Mouse (Mus musculus): ENCODE results near the gene Olfr1358.
A peak's percentile ranks its signal among the peaks of the same experiment; 100 is the strongest.
"Not testable (repeated sequence)": the region's sequence is repeated elsewhere in the genome, so short reads cannot be mapped to it uniquely, and the experiment has no call there.

Gene Olfr1358

DNA sequence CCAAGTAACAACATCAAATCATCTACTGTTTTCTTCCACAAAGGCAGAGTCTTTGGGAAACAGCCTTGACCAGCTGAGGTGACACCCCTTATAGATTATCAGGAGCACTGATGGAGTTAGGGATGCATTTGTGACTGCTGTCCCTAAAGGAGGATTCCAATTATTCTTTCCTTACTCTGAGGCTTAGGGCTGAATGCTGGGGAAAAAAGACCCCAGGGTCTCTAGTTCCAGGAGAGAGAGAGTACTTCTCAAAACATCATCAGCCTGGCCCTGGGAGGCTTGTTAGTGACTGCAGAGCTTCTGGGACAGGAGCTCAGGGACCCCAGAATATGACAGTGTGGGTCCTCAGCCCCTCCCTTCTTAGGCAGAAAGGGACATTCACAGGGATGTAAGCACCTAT lies at the start of gene Olfr1358:
Gene Olfr1358, plus strand, starts transcription at position 301 of the 400 bp plus-strand sequence.
- DNase-seq = no peak

DNA sequence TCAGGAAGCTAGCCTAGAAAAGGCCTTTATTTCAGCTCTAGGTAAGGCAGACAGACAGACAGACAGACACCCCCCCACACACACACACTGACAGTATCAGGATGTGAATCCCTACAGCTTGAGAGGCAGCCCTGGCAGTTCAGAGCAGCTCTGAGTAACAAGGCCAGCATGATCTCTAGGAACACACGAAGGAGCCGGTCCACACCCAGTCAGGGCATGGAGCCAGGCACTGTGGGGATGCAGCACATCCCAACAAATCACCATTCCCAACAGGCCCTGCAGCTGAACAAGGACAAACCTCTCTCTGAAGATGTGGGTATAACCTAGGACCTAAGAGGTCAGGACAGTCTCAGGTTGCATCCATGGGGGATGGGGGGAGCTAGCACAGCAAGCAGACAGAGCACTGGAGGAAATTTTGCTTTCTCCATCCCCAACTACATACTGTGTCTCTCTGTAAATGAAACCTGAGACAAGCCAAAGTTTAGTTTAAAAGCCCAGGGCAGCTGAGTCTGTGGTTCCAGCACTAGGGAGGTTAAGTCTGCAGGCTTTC lies 49.4 kb upstream of the Olfr1358 start:
- DNase-seq = peak; percentile 37

DNA sequence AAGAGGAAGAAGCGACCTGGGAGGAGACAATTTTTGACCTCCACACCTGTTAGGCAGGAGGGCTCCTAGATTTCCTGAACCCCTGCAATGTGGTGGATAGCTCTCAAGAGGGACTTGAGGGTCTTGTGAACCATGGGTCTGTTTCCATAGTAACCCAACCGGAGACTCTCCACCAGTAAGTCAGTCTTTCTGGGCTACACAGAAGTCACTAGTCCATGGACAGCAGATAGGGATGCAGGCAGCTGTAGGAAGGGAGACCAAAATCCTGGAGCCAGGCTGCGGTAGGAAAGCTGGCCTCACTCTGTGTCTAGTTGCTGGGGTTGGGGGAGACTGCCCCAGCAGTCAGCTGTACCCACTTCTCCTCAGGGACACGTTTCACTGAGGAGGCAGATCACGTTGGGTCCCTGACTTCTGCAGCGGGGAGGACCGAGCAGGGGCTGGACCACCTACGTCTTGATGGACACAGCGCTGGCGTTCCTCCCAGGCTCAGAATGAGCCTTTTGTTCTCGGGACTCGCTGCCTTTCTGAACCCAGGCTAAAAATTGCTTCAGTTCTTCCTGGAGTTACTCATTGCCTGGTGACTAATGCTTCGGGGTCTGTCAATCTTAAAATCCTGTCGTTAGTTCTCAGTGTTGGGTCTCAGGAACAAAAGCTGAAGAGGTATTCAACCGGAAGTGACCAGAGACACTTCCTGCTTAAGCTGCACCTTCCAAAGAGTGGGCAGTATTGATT lies 46.5 kb upstream of the Olfr1358 start:
- peak; percentile 47 for DNase-seq

DNA sequence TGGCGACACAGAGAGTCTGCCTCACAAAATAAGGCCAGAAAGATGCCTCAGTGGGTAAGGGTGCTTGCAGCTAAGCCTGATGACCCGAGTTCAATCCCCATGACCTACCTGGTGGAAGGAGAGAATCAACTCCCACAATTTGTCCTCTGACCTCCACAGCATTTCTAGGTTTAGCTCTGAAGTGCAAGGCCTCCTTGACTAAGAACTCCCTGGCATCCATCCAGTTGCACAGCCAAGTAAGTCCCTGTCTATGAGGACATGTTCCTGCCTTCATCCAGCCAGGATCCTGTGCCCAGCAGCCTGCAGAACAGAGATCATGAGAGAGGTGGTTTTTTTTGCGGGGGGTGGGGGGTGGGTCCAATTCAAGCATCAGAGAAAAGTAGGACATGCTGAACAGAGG lies 45.2 kb upstream of the Olfr1358 start:
- no peak for DNase-seq

DNA sequence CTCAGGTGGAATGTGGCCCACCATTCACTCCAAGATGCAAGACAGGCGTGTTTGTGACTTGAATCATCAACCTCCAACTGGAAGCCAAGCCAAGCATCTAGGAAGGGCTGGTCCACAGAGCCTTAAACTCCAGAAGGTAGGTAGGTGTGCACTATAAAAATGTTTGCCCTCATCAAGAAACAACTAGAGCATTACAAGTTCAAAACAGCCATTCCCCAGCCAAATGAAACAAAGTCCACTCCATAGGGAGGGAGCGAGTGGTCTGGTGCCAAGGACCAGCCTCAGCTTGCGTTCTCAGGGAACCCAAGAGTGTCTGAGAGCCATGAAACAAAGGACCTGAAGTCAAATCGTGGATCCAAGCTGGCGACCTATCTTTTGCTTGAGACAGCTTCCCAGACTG lies 43.8 kb upstream of the Olfr1358 start:
- no peak for DNase-seq

DNA sequence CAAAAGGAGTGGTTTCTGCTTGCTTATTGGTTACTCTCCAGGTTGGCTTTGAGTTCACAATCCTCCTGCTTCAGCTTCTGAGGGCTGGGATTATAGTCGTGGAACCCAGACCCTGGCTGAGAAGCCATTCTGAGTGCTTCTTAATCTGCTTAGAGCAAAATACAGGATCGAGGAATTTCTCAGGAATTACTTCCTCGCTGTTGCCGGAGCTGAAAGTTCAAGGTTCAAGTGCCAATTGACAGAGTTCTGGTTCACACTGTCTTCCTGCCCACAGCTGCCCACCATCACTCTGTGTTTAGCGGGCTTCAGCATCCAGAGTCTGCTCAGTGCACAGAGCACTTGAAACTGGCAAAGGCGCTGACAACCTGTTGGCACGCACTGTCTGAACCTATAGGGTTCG lies 42.5 kb upstream of the Olfr1358 start:
- DNase-seq = no peak

DNA sequence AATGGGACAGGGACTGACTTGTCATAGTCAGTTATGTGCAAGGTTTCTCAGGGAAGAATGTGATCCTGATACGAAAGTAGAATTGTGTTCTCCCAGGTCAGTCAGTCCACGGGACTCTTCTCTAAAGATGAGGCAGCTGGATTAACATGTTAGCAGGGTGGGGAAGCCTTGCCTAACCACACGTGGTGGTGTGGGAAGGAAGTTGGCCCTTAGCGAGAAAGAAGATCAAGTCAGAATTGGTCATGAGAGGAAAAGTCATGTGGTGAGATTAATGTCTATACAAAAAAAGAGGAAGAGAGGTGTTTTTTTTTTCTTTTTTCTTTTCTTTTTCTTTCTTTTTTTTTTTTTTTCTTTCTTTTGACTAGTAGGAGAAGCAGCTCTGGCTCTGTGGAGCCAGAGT lies 40.4 kb upstream of the Olfr1358 start:
- no peak for DNase-seq

DNA sequence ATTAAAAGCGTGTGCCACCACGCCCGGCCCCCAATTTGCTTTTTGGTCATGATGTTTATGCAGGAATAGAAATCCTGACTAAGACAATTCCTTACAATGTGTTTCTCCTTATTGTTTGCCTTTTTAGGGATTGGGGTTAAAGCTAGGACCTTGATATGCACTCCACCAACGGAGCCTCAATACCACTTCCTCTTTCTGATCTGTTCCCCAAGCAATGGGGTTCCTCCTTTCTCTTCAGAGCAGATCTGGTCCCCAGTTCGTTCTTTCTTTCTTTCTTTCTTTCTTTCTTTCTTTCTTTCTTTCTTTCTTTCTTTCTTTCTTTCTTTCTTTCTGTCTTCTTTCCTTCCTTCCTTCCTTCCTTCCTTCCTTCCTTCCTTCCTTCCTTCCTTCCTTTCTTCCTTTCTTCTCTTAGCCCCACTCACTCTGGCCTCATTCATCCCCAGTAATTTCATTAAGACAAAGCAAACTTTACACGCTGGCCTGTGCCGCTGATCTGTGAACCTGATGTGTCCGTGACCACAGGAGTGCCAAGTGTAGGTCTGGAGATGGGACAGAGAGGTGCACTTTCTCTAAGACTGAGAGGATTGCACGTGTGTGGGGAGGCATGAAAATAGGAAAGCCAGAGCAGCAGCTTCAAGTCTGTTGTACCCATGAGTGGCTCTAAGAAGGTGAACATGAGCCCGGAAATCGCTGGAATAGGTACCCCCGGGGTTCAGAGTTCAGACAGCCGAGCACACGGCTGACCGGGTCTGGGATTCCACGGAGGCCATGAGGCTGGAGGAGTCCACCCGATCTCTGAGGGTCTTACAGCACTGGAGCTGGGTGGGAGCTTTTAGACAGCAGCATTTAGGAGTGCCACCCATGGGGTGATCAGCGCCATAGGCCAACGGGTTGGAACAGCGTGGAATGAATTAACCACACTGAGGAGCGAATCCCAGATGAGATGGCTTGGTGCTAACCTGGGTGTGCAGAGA lies 36.0 kb upstream of the Olfr1358 start:
- no peak for DNase-seq

DNA sequence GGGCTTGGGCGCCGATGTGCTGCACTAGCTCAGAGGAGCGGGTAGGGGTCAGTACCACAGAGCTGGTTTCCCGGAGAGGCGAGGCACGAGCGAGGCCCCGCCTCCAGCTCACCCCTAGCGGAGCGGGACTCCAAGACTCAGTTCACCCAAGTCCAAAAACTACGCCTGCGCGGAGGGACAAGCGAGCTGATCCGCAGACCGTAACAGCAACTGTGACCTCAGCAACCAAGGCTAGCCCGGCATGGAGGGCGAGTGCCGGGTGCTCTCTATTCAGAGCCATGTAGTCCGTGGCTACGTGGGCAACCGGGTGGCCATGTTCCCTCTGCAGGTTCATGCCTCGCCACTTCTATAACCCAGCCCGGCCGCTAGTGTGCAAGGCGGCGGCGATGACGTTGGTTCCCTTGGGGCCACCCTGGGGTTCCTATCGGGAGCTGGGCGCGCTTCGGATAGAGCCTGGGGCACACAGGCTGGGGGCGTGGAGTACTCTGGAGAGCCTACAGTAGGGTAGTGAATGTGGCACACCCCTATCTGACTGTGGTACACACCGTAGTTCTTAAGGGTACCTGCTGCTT lies 35.2 kb upstream of the Olfr1358 start:
- DNase-seq = peak; percentile 42

DNA sequence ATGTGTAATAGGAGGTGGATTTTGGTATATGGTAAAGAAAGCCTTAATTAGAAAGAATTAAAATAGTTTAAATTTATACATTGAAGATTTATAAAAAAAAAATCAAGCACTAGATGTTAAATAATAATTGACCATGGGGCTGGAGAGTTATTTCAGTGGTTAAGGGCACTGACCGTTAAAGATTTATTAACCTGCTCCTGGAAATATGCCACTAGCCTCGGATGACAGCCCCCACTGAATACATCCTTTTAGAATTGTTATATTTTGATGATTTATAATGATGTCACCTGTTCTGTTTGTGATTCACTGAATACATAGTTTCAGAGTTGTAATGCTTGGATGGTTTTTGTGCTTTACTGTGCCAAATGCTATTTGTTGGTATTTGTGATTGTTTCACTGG lies 31.9 kb upstream of the Olfr1358 start:
- not testable (repeated sequence) for DNase-seq

DNA sequence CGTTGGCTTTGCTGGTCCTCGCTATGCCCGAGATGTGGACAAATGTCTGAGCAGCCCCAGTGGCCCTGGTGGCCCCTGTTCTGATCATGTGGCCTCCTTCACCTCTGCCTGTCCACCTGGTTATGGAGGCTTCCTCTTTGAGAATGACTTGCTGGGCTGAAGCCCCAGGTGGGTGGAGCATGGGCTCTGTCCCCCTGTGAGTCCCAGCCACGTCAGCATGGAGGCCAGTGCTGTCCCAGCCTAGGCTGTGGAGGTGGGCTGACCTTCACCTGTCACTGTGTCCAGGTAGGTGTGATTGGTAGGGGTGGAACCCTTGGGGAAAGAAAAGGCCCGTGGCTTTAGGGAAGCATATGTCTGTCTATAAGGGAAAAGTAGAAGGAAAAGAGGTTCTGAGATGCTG lies 30.4 kb upstream of the Olfr1358 start:
- DNase-seq = no peak

DNA sequence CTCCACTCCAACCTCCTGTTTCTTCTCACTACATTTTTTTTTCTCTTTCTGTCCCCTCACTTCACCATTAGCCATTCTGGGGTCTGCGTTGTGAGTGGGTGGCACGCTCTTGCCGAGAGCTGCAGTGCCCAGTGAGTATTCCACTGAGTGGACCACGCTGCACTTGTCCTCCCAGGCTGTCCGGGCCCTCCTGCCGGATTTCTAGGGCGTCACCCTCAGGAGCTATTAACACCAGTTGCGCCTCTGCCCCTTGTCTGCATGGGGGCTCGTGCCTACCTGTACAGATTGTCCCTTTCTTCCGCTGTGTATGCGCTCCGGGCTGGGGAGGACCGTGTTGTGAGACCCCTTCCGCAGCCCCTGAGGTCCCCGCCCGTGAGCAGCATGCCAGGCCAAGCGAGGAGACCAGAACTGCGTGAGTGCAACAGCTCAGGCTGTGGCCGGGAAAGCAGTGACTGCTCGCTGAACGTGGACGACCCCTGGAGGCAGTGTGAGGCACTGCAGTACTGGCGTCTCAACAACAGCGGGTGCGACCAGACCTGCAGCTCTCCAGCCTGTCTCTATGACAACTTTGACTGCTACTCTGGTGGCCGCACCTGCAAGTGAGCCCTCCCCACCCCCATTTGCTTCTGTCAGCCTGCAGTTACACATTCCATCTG lies 29.7 kb upstream of the Olfr1358 start:
- peak; percentile 73 for DNase-seq

DNA sequence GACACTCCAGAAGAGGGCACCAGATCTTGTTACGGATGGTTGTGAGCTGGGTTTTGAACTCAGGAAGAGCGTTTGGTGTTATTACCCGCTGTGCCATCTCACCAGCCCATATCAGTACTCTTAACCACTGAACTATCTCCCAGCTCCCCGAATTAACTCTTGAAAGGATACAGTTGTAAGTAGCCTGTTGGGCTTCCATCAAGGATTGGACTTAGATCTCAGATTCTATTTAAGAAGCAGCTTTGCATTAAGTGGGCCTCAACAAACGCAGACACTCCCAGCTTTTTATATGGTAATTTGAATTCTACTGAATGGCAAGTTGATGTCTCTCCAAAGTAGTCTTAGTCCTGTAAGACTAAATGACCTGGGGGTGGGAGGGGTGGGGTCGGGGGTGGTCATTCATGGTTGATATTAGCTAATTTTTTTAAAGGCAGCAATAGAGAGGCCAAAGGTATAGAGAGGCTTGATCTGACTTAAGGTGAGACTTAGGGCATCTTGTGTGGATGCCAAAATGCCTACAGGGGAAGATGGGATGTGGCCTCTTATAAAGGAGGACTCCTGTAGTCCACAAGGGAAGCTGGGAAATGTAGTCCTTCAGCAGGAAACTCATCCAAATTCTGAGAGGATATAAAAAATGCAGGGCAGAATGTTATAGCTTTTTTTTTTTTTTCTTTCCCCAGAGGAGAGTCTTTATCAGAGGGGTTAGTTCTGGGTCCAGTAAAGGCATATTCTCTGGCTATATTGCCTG lies 14.1 kb upstream of the Olfr1358 start:
- no peak for DNase-seq

DNA sequence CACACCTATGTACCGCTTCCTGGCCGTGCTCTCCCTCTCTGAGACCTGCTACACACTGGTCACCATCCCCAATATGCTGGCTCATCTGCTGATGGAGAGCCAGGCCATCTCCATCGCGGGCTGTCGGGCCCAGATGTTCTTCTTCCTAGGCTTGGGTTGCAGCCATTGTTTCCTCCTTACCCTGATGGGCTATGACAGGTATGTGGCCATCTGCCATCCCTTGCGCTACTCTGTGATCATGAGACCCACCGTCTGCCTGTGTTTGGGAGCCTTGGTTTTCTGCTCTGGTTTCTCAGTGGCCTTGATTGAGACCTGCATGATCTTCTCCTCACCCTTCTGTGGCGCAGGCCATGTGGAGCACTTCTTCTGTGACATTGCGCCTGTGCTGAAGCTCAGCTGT lies 2.6 kb downstream of the Olfr1358 start:
- no peak for DNase-seq

DNA sequence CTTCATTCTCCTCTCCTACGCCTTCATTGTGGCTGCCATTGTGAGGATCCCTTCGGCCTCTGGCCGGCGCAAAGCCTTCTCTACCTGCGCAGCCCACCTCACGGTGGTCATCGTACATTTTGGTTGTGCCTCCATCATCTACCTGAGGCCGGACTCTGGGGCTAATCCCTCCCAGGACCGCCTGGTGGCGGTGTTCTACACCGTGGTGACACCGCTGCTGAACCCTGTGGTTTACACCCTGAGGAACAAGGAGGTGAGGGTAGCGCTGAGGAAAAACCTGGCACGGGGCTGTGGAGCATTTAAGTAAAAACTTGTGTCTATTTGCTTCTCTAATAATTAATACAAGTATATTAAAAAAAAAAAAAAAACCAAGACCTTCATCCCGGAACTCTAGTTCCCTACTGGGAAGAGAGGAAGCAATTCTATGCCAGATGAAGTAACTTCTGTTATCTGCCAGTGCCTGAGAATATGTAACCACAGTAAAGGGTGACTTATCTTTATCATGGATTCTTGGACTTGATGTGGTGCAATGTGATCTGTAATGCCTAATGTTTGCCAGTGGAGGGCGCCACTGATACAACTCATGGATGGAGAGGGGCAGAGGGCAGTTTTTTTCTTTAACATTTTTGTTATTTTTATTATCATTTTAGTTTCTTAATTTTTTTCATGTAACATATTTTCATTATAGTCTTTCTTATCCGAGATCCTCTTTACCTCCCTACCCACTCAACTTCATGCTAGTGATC lies 3.2 kb downstream of the Olfr1358 start:
- DNase-seq = no peak

DNA sequence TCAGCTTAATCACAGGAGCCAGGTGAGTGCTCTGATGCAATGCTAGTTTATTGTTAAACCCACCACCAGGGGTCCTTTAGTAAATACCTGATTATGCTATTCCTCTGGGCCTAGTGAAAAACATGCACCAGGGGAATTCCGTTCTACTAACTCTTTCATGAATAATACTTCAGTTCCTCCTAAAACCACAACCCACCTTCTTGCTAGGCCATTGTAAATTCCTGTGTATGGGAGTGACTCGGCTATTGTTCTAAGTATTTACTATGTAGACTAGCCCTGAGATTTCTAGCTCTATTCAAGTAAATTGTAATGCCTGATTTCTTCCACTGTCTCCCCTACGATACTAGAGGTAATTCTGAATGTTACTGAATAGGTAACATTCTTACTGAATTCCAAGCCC lies 7.8 kb downstream of the Olfr1358 start:
- not testable (repeated sequence) for DNase-seq

DNA sequence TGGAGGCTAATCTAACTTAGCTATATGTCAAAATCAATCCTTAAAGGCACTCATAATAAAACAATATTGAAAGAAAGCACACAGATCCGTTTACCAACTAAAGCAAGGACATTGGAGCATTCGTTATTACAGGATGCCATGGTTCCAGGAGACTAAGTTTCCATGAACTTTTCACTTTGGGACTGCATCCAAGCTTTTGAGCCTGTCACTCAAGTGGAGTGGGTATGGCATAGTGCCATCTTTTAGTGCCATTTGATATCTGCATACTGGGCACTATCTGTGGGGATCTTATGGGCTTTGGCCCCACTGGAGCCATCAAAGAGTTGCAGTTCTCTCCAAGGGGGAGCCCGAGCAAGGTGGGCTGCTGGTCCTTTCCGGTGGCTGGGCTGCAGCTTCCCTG lies 8.3 kb downstream of the Olfr1358 start:
- no peak for DNase-seq

DNA sequence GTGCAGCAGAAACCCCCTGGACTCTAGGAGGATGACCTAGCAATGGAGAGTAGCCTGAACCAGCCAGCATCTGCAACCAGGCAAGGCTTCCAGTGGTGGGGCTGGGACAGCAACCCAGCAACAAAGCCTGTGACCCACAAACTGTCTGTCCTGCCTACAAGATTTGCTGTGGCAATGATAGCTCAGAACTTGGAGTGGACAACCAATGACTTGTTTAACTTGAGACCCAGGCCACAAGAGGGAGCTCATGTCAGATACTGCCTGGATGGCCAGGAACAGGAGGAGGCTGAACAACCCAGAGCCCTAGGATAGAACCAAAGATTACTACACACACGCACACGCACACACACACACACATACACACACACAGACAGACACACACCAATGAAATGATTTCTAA lies 23.7 kb downstream of the Olfr1358 start:
- DNase-seq = peak; percentile 10

DNA sequence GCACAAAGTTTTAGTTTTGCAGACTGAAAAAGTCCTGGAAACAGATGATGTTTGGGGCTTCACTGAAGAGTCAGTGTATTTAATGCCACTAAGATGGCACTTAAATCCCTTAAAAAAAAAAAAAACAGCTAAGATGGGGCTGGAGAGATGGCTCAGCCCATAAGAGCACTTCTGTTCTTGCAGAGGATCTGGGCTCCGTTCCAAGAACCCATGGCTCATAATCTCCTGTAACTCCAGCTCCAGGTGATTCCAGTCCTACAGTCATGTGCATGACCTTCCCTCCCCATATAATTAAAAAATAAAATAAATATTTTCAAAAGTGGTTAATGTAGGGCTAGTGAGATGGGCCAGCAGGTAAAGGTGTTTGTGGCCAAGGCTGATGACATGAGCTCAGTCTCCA lies 47.8 kb downstream of the Olfr1358 start:
- no peak for DNase-seq

DNA sequence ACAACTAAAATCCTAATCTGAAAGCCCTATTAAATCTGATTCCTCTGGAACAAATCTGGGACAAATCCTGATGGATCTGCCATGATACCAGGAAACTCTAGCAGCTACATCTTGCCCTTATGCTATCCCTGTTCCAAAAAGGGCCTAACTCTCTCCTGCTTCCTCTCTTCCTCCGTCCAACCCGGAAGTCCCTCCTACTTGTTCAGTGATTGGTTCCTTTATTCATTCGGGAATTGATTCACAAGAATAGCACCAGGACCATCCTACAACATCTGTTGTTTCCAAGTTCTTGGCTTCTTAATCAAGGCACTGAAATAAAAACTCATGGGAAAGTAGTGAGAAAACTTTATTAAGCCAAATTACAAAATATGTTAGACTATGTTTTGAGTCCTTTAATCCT lies 52.0 kb downstream of the Olfr1358 start:
- DNase-seq = no peak

DNA sequence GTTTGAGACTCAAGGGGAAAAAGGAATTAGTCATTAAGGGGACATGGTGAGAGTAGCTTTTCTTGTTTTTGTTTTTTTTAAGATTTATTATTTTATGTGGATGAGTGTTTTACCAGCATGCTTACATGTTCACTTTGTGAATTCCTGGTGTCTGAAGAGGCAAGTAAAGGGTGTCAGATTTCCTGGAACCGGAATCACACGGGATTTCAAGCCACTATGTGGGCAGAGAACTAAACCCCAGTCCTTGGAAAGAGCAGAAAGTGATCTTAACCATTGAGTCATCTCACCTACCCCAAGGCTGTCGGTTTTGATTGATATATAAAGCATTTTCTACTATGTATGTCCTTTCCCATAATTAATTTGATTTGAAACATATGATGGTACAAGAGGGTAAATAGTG lies 52.5 kb downstream of the Olfr1358 start:
- DNase-seq = no peak

Data from right cerebral cortex, postnatal 4 days (tissue).